Mouse (Mus musculus): ENCODE results near the gene Sec22b.

Sec22b gene

DNA sequence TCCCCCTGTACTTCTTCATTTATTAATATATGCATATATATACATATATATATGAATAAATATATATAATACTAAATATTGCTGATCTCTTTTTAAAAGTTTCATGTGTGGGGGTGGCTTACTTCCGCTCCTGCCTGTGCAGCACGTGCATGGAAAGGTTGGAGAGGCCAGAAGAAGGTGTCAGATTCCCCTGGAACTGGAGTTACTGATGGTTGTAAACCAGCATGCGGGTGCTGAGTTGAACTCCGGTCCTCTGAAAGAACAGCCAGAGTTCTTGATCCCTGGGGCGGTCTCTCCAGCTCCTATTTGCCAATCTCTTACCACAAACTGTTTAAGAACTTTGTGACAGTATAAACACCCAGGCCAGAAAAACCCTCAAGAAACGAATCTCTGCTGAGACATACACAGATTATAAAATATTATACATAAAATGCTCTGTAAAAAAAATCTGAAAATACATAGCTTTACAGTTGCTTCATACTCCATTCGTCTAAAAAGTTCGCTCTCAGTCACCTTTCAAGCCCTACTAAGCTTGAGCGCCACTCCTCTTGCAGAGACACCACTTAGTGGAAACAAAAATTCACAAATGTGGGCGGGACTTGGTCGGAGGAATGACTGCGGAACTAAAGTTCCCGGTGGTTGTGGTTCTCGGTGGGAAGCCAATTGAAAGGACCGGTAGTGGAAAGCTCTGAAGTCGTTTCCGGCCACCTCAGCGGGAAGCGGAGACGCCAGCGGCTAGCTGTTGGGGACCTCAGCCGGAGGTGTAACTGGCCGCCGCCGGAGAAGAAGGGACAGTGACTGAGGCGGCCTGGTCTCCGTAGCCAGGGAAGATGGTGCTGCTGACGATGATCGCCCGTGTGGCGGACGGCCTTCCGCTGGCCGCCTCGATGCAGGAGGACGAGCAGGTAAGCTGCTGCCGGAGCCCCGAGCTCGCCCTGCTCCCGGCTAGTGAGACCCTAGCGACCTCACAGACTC, at the start of gene Sec22b:
Sec22b (plus strand) TSS at position 675 of the 975 bp plus-strand sequence.
- peak; percentile 85 to 92 for DNase-seq (ENCODE audit: low spot score in 2 of 2)

DNA sequence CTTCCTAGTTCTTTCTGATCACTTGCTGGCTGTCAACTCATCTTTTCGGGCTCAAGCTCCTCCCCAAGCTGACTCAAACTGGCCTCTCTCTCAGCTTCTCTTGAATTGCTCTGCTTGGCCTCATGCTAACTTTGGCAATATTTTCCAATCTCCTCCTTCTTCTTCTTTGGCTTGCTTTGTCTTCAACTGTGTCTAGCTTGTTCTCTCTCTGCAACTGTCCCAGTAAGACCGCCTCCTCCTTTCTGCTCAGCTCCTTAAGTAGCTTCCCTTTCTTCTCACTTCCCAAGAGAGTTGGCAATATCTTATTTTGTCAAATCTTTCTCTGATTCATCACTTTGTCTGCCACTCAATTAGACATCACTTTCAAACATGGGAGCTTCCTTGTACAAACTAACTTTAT, 49.2 kb upstream of the Sec22b start:
- no peak for DNase-seq (ENCODE audit: low spot score in 2 of 2)

DNA sequence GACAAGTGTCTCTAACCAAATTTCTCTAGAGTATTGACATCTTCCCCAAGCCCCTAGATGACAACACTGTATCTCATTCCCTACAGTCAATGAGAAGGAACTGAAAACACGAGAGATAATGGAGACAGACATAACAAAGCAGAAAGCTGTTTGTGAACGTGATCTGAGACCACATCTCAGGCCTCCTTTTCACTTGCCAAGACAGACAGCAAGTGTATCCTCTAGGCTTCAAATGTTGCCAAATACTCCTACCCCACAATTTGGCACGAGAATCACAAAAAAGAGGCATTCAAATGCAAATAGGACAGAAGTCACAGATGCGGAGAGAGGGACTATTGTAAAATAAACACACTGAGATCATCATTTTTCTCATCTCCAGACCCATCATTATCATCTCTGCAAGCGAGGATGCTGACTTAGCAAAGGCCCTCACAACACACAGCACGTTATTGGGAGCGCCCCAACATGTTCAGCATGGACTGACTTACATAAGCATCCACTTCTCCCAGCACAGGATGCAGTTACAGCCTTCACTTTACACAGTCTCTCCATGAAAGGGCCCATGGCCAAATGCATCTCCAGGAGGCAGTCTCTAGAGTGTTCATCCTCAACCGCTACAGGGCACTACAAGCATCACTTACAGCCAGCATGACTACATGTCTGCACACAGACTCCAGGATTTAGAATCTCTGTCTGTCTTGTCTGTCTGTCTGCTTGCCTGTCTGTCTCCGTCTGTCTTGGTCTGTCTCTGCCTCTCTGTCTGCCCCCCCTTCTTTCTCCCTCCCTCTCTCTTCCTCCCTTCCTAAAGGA, 46.2 kb upstream of the Sec22b start:
- DNase-seq (ENCODE audit: low spot score in 2 of 2) = no peak

GRCm38 (mm10) chr3:97859400-97859799, 41.6 kb upstream of the Sec22b start:
- no peak for DNase-seq (ENCODE audit: low spot score in 2 of 2)

DNA sequence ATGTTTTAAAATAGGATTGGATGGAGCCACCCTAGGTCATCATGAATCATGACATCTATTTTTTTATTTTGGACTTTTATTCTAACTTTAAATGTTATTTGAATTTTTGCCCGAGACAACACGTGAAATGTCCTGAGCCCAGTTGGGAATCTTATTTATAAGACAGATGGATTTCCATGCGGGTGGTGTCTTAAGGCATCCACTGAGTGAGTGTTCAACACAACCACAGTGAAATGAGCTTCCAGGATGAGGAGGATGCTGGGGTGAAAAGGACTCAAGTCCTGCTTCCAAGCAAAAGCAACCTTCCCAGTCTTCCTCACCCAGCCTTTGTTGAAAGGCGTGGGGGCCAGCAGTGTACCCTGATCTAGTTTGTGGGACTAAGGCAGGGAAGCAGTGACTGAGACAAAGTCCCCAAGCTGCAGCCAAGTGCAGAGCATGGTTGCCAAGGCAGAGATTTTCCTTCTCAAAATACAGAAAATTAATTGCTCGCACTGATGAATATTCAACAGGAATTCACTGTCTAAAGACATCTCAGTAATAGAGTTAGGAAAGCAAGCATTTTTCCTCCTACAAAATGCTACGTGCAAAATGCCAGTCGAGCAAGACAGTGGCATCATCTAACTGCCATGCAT, 40.1 kb upstream of the Sec22b start:
- DNase-seq (ENCODE audit: low spot score in 2 of 2) = no peak

DNA sequence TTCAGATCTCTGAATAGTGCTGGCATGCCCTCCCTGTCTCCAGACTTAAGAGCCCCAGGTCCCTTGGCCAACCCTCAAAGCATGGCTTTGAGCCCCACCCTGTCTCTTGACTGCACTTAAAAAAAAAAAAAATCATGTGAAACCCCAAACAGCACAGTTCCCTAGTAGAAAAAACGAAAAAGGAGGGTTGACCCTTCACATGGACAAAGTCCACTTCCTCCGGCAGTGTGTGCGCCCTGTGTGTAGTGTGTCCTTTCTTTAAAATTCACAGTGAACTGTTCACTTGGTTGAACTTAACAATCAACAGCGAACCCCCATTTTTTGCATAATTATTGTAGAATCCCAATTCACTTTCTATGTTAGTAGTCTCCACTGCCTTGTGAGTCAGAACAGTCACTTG, 34.3 kb upstream of the Sec22b start:
- no peak for DNase-seq (ENCODE audit: low spot score in 2 of 2)

GRCm38 (mm10) chr3:97867221-97868023, 33.6 kb upstream of the Sec22b start:
- DNase-seq (ENCODE audit: low spot score in 2 of 2) = peak in 1 of 2 experiments; percentile 13

- DNase-seq (ENCODE audit: low spot score in 2 of 2) = peak; percentile 62 to 75
These were observed 32.8 kb upstream of the Sec22b start for GRCm38 (mm10) chr3:97868024-97868689.

DNA sequence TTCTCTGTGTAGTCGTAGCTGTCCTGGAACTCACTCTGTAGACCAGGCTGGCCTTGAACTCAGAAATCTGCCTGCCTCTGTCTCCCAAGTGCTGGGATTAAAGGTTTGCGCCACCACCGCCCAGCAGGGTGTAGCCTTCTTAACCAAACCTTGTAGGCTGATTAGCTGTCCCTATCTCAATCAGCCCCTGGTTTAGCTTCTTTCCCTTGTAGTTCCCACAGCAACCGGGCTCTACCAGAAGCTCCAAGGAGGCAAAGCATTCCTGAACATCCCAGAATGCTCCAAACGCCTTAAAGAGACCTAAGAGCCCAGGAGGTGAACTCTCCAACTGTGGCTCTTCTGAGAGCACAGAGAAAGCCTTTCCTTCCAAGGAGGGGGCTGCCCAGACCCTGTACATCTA, 32.3 kb upstream of the Sec22b start:
- no peak for DNase-seq (ENCODE audit: low spot score in 2 of 2)

GRCm38 (mm10) chr3:97869730-97870129, 31.3 kb upstream of the Sec22b start:
- peak; percentile 46 to 69 for DNase-seq (ENCODE audit: low spot score in 2 of 2)

- DNase-seq (ENCODE audit: low spot score in 2 of 2) = no peak
These were observed 26.2 kb upstream of the Sec22b start for GRCm38 (mm10) chr3:97874777-97875176.

GRCm38 (mm10) chr3:97876259-97876658, 24.7 kb upstream of the Sec22b start:
- no peak for DNase-seq (ENCODE audit: low spot score in 2 of 2)

DNA sequence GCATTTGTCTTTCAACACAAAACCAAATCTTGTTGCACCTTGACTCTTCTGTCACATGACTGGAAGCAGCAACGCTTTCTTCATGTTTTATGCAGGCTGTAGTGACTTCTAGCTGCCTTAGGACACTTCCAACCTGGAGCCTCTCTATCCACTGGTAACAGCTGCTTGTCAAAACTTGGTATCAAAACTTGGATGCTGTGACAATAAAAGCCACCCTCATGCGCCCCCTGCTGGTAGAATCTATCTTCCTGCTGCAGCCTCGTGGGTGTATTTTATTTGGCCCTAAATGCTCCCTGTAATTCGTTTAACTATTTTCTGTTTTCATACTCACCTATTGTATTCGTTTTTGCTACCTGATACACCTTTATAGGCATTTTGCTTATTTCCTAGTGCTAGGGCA, 21.8 kb upstream of the Sec22b start:
- peak; percentile 16 to 66 for DNase-seq (ENCODE audit: low spot score in 2 of 2)

- DNase-seq (ENCODE audit: low spot score in 2 of 2) = no peak
These were observed 19.4 kb upstream of the Sec22b start for GRCm38 (mm10) chr3:97881576-97881975.

DNA sequence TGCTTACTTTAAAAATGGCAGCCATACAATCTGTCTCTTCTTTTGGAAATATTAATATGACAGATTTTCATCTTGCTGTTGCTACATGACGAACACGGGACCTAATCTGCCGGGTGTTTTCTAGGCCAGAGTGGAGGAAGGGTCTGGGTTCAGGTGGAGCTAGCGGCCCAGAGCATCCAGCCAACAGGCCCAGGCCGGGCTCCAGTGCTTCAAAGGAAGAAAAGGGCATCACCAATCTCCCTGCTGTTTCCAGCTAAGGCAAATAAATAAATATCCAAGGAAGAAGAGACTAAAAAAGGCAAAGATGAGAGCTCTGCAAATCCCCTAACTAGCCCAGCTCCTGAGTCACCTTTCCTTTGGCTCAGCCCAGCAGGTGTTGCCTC, 13.2 kb upstream of the Sec22b start:
- DNase-seq (ENCODE audit: low spot score in 2 of 2) = no peak

DNA sequence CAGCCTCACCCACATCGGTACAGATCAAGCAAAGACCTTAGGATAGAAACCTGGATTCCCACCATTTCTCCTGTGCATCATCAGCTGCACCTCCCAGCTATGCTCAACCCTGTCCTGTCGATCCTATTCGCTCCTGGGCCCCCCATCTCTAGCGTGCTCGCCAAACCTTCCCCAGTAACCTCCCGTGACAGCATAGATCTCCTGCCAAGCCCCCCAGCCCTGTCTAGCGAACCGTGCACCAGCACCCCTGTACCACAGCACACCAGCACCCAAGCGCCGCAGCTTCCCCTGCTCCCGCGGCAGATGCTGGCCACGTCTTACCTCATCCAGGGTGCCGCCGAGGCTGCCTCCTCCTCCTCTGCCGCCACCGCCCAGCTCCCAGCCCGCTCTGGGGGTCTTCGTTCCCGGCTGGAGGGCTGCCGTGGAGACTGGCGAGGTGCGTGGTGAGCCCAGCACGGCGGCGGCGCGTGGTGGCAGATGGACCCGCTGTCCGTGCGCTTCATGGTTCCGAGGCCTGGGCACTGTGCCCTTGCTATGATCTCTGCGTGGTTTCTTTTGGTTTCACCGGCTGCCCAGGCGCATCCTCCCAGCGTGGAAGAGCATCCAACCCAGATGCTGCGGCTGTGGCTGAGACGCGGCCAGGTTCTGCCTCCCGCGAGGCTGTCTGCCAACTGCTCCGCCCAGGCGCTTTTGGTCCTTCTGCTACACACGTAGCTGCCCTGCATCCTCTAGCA, 12.7 kb upstream of the Sec22b start, which contains the start of gene Pde4dip:
Pde4dip (minus strand) TSS at position 540 of the 734 bp plus-strand sequence.
- DNase-seq (ENCODE audit: low spot score in 2 of 2) = no peak

DNA sequence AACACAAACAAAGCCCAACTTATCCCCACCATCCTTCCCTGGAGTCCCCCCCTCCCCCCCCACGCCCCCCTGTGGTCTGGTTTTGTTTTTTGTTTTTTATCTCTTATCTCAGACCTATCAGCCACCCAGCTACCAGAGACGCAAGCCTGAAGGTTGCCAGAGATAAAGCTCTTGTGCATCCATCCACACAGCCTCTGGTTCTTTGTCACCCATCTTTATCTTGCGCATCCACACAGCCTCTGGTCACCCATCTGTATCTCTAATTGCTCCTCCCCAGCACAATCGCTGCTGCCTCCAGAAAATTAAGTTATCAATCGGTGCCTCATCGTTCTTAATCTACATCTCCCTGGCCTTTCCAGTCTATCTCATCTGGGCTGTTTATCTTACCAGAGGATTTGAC, 10.8 kb upstream of the Sec22b start:
- no peak for DNase-seq (ENCODE audit: low spot score in 2 of 2)

DNA sequence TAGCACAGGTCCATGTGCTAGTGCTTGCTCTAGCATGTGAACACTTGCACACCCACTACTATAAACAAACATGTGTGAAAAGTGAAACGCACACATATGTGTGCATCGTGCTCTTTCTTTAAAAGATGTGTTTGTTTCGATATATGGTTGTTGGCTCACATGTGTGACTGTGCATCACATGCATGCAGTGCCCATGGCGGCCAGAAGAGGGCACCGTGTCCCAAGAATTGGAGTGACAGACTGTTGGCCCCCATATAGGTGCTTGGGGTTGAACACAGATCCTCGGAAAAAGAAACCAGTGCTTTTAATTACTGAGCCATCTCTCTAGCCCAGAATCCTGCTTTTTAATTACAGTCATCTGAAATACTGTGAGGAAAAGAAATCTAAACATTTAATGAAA, 6.3 kb upstream of the Sec22b start:
- DNase-seq (ENCODE audit: low spot score in 2 of 2) = no peak

DNA sequence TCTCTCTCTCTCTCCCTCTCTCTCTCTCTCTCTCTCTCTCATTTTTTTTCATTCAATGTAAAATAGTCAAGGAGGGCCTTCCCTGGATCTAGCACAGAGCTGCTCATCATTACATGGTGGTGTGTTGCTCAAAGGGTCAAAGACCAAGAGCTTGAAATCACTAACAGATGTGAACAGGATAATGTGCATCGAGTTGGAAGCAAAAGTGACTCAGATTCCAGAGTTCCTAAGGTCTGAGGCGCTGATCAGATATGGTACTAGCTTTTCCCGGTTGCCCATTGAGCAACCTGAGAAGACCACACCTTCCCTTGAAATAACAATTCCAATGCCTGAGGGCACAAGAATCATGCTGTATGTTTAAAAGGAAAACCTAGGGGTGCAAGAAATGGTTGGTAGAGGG, 2.6 kb upstream of the Sec22b start:
- DNase-seq (ENCODE audit: low spot score in 2 of 2) = no peak

DNA sequence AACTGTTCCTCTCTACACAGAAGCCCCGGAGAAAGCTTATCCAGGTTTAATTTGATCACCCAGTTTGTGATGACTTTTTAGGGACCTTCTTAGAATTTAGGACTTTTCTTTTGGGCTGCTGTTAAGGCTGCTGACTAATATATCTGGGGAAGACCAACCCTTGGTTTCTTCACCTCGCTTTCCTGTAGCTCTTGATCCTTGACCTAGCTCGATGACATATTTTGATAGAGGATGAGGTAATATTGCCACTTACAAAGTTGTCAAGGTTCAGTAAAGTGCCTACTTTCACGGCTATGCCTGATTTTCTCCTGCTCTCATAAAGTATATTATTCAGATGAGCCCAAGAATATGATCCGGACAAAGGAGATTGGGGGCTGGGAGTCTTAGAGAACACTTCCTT, 596 bp downstream of the Sec22b start:
- DNase-seq (ENCODE audit: low spot score in 2 of 2) = no peak

Measured in heart, adult 9 months (tissue).